Mouse (Mus musculus) thymus, adult 2 months (tissue): ENCODE measurements around the gene Ccng1. TPM values are rescaled to one million over a fixed set of nuclear protein-coding genes. Genes with fewer than 3 reads are reported as not detected.

ENCODE experiments used
- DNase-seq: peaks from one replicate; pipeline ENCODE4 v3.0.0; 2021
- H3K27ac ChIP-seq: fragments of 200-500 bp; 2 replicates; pipeline ENCODE4 v1.5.1; 2012; ENCODE audit warnings: low read length, control low read depth; ENCODE audit not compliant: control insufficient read depth, insufficient read depth
- H3K27me3 ChIP-seq: fragments of 200-500 bp; 2 replicates; pipeline ENCODE4 v1.6.1; 2012; ENCODE audit warnings: mild to moderate bottlenecking, low read length, moderate library complexity, mixed read lengths; ENCODE audit not compliant: control insufficient read depth, insufficient read depth
- H3K36me3 ChIP-seq: fragments of 200-500 bp; 2 replicates; pipeline ENCODE4 v1.6.1; 2012; ENCODE audit warnings: mild to moderate bottlenecking, low read length, moderate library complexity; ENCODE audit not compliant: control insufficient read depth, insufficient read depth
- H3K4me1 ChIP-seq: fragments of 200-500 bp; replicated peaks from 2 replicates; pipeline ENCODE4 v1.6.1; 2012; ENCODE audit warnings: low read length; ENCODE audit not compliant: control insufficient read depth, insufficient read depth
- H3K4me3 ChIP-seq: fragments of 200-500 bp; 2 replicates; pipeline ENCODE4 v1.5.1; 2012; ENCODE audit warnings: mild to moderate bottlenecking, low read length, control low read depth, moderate library complexity; ENCODE audit not compliant: control insufficient read depth, insufficient read depth
- CTCF ChIP-seq: fragments of 200-500 bp; IDR thresholded peaks from 2 replicates; pipeline ENCODE4 v1.5.1; 2012; ENCODE audit warnings: mild to moderate bottlenecking, control low read depth, low read length, moderate library complexity, borderline replicate concordance; ENCODE audit not compliant: control insufficient read depth, poor library complexity, insufficient read depth; ENCODE audit errors: extremely low read depth
- POLR2A ChIP-seq: fragments of 200-500 bp; IDR thresholded peaks from 2 replicates; pipeline ENCODE4 v1.6.1; 2012; ENCODE audit warnings: mild to moderate bottlenecking, low read length, control low read depth, moderate library complexity; ENCODE audit not compliant: control insufficient read depth, poor library complexity, insufficient read depth; ENCODE audit errors: extremely low read depth
- WGBS: fragments of 180-500 bp; shearing (Covaris S2); methylation state at CpG from one replicate; pipeline ENCODE4 v1.1.7; 2018; 5-methylcytosine and 5-hydroxymethylcytosine counted together
- polyA plus RNA-seq: library from polyadenylated mRNA; depleted of rRNA; stranded (reverse); fragments of >200 nt; gene quantifications from 2 replicates; pipeline ENCODE4 v1.2.3, GENCODE M21; 2012

Gene Ccng1
- polyA plus RNA-seq, 1 experiment = 19.8 TPM

- WGBS = 55% methylated on average over 12 of the region's 12 CpGs
- DNase-seq = no peak
Observed at GRCm38 (mm10) chr11:40775315-40776269, 20.5 kb upstream of the Ccng1 start.

DNA sequence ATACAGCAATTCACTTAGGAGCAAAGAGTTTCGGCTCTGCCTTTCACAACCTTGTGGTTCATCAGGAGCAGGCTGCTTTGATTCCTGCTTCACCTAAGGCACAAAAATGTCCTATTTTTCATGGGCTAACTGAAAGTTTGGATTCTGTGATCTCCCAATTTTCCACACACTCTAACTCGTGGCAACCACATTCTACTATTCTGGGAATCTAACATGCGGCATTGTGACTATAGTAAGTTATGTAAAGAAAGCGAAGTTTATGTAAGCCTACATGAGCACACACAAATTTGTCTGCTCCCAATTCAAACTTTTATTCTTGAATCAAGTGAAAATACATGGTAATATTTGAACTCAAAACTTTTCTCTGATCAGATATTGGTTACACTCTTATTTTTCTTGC is 9.6 kb upstream of the Ccng1 start:
- TF ChIP-seq CTCF (no peak), POLR2A (no peak)
- no peak for DNase-seq
- Histone ChIP-seq H3K4me1 (no peaks in the 10 kb centered on the region), H3K4me3 (no peak overlapping the region), H3K36me3 (no peaks in the 10 kb centered on the region), H3K27ac (no peak overlapping the region), H3K27me3 (no peaks in the 10 kb centered on the region)
- WGBS = 89% methylated on average over 4 of the region's 4 CpGs

More at GRCm38 (mm10) chr11:40775315-40776269, 20.5 kb upstream of the Ccng1 start:
- Histone ChIP-seq H3K4me3 (no peak overlapping the region), H3K27ac (no peak overlapping the region), H3K36me3 (no peaks in the 10 kb centered on the region), H3K27me3 (no peaks in the 10 kb centered on the region), H3K4me1 (no peaks in the 10 kb centered on the region)
- TF ChIP-seq CTCF (no peak), POLR2A (no peak)

DNA sequence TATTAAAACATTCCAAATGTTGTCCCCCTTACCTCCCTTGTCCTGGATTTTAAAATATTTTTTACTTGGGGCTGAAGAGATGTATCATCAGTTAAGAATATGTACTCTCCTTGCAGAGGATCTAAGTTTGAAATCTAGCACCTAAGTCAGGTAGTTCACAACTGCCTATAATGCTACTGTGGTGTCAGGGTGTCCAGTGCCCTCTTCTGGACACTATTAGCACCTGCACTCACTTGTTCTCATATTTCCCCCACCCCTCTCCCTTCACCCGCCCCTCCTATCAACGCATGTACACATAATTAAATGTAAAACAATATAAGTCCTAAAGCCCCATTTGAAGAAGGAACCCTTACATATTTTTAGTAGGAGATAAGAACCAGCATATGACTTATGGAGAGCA is 8.3 kb upstream of the Ccng1 start:
- DNase-seq = peak; percentile 26
- H3K36me3 ChIP-seq = no peaks in the 10 kb centered on the region
- 3% methylated on average over 2 of the region's 2 CpGs for WGBS
- TF ChIP-seq CTCF (no peak), POLR2A (no peak)
- no peaks in the 10 kb centered on the region for H3K27me3 ChIP-seq
- H3K4me3 ChIP-seq = no peak overlapping the region
- H3K27ac ChIP-seq = no peak overlapping the region
- H3K4me1 ChIP-seq = no peaks in the 10 kb centered on the region

- H3K27me3 ChIP-seq = no peaks in the 10 kb centered on the region
- H3K4me1 ChIP-seq = no peaks in the 10 kb centered on the region
- WGBS = 96% methylated on average over 8 of the region's 8 CpGs
- H3K27ac ChIP-seq = no peak overlapping the region
- no peak for TF ChIP-seq CTCF
- no peak for TF ChIP-seq POLR2A
- no peak for DNase-seq
- no peak overlapping the region for H3K4me3 ChIP-seq
- no peaks in the 10 kb centered on the region for H3K36me3 ChIP-seq
Observed at GRCm38 (mm10) chr11:40759896-40760295, 4.8 kb upstream of the Ccng1 start.

DNA sequence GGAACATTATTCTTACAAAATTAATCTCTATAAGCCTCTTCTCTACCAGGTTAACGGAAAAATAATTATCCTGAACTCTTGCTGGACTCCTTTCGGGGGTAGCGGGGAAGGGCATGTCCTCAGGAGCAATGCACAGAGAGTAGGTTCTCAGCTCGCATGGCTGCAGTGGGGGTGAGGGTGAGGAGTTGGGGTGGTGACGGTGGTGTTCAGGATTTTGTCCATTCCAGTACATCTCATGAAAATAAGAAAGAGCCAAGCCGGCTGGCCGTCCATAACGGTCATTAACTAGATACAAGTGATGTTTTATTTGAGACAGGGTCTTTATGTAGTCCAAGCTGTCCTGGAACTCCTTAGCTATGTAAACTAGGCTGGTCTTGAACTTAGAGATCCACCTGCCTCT is 857 bp upstream of the Ccng1 start:
- 97% methylated on average over 8 of the region's 8 CpGs for WGBS
- Histone ChIP-seq H3K4me3 (no peak overlapping the region), H3K27me3 (no peaks in the 10 kb centered on the region), H3K4me1 (no peaks in the 10 kb centered on the region), H3K27ac (no peak overlapping the region), H3K36me3 (peaks cover 9% of the 10 kb centered on the region)
- no peak for DNase-seq
- TF ChIP-seq CTCF (no peak), POLR2A (no peak)

- Histone ChIP-seq H3K4me3 (peak overlapping the region; percentile 93), H3K27me3 (no peaks in the 10 kb centered on the region), H3K36me3 (peaks cover 22% of the 10 kb centered on the region), H3K27ac (peak overlapping the region; percentile 24), H3K4me1 (no peaks in the 10 kb centered on the region)
- no peak for DNase-seq
- no peak for TF ChIP-seq POLR2A
- no peak for TF ChIP-seq CTCF
- 1% methylated on average over 19 of the region's 19 CpGs for WGBS
Observed at GRCm38 (mm10) chr11:40754664-40755107, 425 bp downstream of the Ccng1 start.
